Mouse (Mus musculus): ENCODE measurements around the gene Aox1.

The Aox1 gene

DNA sequence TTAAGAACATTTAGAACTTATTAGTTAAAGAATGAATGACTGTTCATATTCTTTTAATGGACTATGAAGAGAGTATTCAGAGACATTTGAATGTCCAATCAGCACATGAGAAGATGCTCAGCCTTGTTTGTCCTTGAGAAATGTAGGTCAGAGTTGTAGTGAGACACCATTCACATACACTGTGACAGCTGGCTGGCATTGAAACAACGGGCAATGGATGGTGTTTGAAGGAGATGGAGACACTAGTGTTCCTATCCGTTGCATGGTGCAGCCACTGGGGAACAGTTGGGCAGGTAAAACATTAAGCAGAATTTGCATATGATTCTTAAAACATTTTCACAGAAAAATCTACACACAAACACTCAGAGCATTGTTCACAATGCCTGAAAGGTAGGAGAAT is 77.3 kb downstream of the Aox1 start:
- DNase-seq (ENCODE audit: low spot score in 2 of 2): no peak

DNA sequence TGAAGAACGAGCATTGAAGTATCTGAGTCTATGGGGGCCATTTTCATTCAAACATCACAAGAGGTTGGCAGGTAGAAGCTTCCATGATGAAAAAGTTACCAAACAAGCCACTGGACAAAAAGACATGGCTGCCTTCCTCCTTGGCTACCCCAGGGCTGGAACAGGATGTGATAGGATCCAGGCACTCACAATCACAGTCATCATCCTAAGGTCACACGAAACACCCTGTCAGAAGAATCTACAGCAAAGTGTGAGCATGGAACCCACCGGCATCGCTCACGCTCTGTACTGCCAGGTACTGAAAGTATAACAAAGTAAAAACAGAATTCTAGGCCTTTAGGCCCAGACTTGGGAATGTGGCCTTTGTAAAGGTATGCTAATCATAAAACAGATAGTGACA is 80.5 kb downstream of the Aox1 start:
- DNase-seq (ENCODE audit: low spot score in 2 of 2): no peak

DNA sequence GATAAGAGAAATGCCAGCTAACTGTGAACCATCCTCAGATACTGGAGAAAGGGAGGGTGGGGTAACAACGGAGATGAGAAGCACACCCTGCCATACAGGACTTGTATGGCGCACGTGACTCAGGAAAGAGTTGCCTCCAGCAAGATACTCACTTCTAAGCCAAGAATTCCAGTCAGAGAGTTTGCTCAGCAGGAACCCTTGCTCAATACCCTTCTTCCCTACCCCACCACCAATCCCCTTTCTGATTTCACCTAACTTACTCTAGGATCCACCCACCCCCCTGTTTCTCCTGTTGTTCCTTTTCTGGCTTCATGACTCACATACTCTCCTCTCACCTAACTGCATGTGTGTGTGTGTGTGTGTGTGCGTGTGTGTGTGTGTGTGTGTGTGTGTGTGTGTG is 81.6 kb downstream of the Aox1 start:
- DNase-seq (ENCODE audit: low spot score in 2 of 2): no peak

DNA sequence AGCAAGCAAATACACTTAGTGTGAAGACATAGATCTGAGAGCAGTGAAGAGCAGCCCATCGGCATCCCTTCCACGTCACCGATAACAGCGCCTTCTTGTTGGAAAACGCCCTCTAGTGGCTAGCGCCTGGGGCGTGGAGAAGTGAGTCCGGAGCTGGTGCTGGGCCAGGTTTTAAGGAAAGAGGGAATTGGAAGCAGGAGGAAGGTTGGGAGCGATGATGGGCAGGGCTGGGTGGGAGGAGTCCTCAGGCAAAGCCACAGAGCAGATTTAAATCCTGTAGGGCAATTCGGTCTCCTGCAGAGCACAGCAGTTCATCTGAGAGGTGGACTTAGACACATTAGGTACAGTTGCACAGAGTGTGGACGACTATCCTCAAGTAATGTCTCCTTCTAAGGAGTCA is 83.1 kb downstream of the Aox1 start, which contains the start of gene Aox3:
Gene Aox3 (plus strand): TSS at position 251 of the 400 bp plus-strand sequence.
- peak in 1 of 2 experiments; percentile 3 for DNase-seq (ENCODE audit: low spot score in 2 of 2)

DNA sequence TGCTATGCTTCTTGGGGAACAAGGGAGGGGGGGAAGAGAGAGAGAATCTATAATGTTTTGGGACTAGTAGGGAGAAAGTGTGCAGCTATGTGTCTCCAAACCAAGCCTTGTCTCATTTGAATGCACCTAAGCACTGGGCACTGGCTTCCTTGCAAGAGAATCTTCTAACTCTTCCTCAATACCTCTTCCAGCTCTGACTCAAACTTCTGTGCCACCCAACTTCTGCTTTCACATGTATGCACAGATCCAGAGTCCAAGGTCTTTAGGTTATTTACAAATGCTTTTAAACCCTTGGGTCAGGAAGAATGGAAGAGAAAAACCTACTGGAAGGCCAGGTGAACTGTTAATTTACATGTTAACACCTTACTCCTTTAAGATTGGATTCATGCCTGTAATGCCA is 83.7 kb downstream of the Aox1 start:
- DNase-seq (ENCODE audit: low spot score in 2 of 2): no peak

DNA sequence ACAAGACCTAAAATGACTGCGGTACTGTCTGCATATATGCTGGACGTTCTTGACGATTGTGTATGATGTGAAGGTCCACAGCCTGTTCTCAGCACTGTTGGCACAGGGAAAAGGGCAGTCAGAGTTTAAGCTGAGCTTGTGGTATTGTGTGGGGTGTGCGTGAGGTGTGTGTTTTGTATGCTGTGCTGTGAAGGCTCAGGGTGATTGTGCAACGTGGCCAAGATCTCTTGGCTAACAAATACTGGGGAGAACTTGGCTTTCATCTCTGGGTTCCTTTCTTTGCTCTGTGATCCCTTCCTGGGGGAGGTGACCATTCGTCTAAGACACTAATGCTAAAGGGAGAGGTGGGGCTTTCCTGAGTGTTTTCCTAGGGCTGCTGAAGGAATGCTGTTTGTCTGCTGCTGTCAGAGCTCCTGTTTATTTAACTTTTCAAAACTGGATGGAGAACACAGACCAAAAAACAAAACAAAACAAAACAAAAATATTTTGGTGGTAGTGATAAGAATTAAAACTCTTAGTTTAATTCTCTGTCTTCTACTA is 84.4 kb downstream of the Aox1 start:
- no peak for DNase-seq (ENCODE audit: low spot score in 2 of 2)

DNA sequence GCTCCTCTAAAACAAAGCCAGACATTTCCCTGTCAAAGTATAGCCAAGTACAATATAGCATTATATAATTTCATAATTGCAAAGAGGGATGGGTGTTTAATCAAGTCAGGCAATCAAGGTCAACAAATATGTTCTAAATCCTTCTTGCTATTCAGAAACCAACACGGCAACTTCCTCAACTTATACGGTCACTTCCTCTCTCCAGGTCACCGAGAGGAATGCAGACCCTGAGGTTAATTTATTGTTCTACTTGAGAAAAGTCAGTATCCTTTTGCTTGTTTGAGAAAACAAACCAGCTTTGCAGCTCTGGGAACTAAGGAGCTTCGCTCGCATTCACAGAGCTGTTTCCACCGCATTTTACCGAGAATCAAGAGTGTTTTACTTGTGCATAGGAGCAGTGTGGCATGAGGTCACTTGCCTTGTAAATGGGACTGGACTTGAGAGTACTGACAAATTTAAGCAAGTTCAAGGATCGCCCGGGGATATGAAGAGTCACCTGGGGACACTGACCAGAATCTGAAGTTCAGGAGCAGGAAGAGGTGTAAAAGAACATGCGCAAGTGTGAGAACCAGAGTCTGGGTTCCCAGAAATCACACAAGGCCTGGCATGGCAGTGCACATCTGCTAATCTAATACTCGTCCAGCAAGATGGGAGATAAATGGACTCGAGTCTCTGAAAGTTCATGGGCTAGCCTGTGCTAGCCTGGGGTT is 85.1 kb downstream of the Aox1 start:
- DNase-seq (ENCODE audit: low spot score in 2 of 2): no peak

DNA sequence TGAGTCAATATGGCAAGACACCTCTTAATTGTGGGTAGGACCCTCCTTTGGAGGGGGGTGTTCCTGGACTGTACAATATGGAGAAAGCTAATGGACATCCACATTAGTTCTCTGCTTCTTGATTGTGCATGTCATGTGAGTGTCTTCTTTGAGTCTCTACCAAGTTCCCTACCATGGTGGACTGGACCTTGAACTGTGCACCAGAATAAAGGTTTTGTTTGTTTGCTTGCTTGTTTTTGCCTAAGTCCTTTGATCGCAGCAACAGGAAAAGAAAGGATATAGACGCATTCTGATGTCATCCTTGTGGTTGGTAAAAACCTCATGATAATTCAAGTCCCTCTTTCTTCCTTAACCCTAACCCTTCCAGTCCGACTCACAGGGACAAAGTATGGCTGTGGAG is 88.5 kb downstream of the Aox1 start:
- no peak for DNase-seq (ENCODE audit: low spot score in 2 of 2)

DNA sequence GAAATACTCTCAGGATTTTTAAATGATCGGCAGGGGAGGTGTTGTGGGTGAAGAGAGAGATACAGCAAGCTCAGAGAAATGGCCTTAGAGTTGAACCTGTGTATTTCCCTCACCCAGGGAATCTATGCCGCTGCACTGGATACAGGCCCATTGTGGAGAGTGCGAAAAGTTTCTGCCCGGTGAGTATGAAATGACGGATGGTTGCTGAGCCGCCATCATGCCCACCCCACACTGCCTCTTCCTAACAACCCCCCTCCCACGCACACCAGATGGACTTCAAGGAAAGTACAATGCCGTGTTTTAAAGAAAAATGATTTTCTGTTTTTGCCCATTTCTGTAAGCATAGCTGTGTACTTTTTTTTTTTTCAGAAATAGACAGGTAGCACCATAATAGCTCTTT is 95.2 kb downstream of the Aox1 start:
- DNase-seq (ENCODE audit: low spot score in 2 of 2): no peak

DNA sequence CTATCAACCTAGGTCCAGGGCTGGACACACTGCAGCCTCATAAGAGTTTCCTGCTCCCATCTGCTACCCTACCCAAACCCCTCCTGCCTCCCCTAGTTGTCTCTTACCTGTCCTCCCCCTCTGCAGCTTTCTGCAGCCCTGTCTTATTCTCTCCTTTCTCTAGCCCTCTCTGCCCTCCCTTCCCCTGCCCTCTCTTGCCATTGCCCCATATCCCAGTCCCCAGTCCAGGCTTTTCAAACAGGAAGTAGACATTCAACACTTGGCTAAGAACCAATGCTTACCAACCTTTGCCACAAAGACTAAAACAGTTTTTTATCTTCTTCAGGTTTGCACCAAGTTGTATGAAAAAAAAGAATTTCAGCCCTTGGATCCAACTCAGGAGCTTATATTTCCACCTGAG is 108.2 kb downstream of the Aox1 start:
- DNase-seq (ENCODE audit: low spot score in 2 of 2): no peak

DNA sequence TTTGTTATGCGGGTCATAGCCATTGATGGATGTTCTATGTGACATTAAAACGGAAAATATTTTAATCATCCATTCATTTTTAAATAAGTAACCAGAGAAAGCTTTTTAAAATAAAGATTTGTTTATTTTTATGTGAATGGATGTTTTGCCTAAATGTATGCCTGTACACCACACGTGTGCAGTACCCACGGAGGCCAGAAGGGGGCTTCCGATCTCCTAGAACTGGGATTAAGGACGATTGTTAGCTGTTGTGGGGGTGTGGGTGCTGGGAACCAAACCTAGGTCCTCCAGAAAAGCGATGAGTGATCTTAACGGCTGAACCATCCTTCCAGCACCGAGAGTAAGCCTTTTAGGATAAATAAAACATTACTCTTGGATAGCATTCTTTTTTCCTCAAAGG is 109.3 kb downstream of the Aox1 start:
- DNase-seq (ENCODE audit: low spot score in 2 of 2): no peak

DNA sequence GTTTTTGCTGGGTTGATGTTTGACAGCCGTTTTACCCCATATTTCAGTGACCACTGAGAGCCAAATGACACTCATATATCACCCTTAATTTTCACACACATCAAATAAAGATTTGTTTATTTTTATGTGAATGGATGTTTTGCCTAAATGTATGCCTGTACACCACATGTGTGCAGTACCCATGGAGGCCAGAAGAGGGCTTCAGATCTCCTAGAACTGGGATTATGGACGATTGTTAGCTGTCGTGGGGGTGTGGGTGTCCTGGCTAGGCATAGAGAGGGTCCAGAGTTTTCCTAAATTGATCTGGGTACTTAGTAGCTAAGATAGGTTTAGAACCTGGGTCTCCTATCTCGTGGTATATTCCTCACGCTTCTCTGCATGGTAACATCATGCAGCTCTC is 110.9 kb downstream of the Aox1 start:
- DNase-seq (ENCODE audit: low spot score in 2 of 2): no peak

DNA sequence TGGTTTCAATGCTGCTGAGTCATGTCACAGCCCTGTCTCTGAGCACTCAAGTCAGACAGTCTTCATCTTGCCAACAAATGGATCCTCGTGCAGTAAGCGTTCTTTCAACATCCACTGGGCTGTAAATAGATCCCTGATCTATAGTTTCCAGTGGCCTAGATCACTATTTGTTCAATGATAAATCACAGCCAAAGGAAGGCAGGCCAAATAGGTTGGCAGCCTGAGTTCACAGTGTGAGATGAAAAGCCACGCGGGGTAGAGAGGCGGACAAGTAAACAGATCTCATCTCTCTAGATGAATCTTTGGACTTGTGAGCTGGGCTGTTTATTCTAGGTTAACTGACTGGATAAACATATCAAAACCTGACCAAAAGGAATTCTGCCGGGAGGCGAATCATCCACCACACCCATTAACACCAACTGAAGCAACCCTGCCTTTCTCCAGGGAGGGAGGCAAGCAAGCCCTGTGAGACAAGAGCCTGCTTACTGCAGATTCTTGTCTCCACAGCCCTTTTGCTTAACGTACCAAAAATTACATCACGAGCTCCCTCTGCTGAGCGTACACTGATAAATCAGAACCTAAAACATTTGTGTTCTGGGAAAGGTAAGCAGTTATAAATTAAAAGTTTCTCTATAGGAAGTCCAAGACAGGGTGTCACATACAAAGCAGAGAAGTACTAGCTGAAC is 114.8 kb downstream of the Aox1 start:
- DNase-seq (ENCODE audit: low spot score in 2 of 2): no peak

DNA sequence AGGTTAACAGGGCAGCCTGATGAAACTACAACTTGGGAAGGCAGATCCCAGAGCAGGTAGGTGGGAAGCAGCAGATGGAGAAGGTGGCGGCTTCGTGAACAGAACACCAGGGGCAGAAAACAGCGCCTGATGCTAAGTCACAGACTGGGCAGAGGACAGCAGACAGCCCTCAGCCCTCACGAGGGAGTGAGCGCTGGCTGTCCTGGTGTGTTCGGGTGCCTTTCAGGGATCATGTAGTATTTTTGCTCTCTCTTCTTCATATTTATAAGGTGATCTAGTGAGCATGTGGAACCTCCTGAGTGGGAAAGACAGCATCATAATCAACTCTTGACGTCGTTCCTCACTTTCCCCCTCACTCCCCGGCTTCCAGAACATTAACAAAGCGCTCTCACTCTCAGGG is 116.3 kb downstream of the Aox1 start:
- no peak for DNase-seq (ENCODE audit: low spot score in 2 of 2)

DNA sequence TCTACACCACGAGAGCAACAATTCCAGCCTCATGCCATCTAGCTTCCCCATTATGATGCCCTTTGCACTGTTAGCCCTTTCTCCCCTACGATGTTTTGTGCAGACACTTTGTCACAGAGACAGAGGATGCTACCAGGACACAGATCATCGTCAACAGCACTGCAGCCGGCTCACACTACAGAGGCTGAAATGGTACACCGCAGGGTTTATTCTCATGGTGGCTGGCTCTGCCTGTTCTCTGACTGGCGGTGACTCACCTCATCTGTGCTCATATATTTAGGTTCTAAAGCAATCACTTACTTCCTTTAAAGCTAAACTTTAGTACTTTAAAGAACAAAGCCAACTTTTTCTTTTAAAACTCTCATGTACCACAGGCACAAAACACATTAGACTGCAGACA is 118.0 kb downstream of the Aox1 start:
- DNase-seq (ENCODE audit: low spot score in 2 of 2): no peak

DNA sequence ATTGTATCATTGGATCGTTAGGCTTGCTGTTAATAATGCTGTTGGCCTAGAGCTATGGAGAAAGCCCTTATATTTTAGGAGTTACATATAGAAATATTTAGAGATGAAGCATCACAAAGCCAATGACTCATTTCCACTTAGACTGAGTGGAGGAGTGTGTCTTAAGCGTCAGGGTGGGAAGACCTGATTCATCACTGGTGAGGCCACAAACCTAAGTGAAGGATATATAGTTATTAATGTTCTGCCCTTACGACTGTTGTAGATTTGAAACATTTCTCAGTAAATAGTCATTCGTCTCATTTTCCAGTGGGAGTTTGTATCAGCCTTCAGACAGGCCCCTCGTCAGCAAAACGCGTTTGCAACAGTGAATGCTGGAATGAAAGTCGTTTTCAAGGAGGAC is 122.5 kb downstream of the Aox1 start:
- DNase-seq (ENCODE audit: low spot score in 2 of 2): no peak

Measured in natural killer cell, adult 2 months (primary cell).